Mouse (Mus musculus) midbrain, embryonic 15.5 days (tissue): ENCODE results near the gene Gm9044. TPM values are rescaled to one million over a fixed set of nuclear protein-coding genes. Genes with fewer than 3 reads are reported as not detected.

ENCODE experiments used
- polyA plus RNA-seq: library from polyadenylated mRNA; unstranded; fragments of >200 nt; fragmentation: Nextera tagmentation; extraction: Ambion mirVana; gene quantifications from 2 replicates; pipeline ENCODE4 v1.2.1, GENCODE M21; 2015

Gm9044 gene
- polyA plus RNA-seq, 1 experiment from 2014 or later: not detected

Other genes starting within 250 kb of the Gm9044 start
- gene Mdm1, start 190.6 kb downstream of the Gm9044 start, polyA plus RNA-seq: 29.8 and 32.0 TPM in 2 replicates
- 0.25 TPM in 1 of 2 replicates, not detected in the other for gene Il22, start 127.5 kb downstream of the Gm9044 start, polyA plus RNA-seq
- gene Gm32717, start 91.6 kb downstream of the Gm9044 start, polyA plus RNA-seq: 0.14 and 0.21 TPM in 2 replicates
- 0.14 and 0.21 TPM in 2 replicates for gene Gm32802, start 73.7 kb downstream of the Gm9044 start, polyA plus RNA-seq
- 0.52 TPM in 1 of 2 replicates, not detected in the other for gene Iltifb, start 37.4 kb downstream of the Gm9044 start, polyA plus RNA-seq
- not detected in 2 replicates for gene Gm9040, start 5.4 kb downstream of the Gm9044 start, polyA plus RNA-seq
- gene Gm9045, start 5.4 kb upstream of the Gm9044 start, polyA plus RNA-seq: not detected in 2 replicates
- gene Gm9046, start 10.8 kb upstream of the Gm9044 start, polyA plus RNA-seq: not detected in 2 replicates
- gene Gm9048, start 16.3 kb upstream of the Gm9044 start, polyA plus RNA-seq: 0.08 TPM in 1 of 2 replicates, not detected in the other
- not detected in 2 replicates for gene Gm9049, start 21.7 kb upstream of the Gm9044 start, polyA plus RNA-seq
- not detected in 2 replicates for gene Ifng, start 108.6 kb upstream of the Gm9044 start, polyA plus RNA-seq